Comparison of ENCODE assay signal across 9 mouse cellular contexts in genomic region chr5:134235111-134235510, GRCm38 (mm10). TPM values are rescaled to one million over a fixed set of nuclear protein-coding genes. Genes with fewer than 3 reads are reported as not detected.
DNase-seq lines count a peak whose midpoint lies in the region; ATAC-seq lines count a peak whose summit lies in the region.
"Had no signal": no experiment of that assay in that cellular context is flagged by ENCODE, and none has a peak within 500 bp of the region (broad histone marks: within the 10 kb centered on the region; RNA-seq: fewer than 3 reads in every experiment).

No protein-coding gene starts in this region.

- H3K4me3 ChIP-seq in midbrain, embryonic 10.5 days: no peak overlapping the region
- no peak overlapping the region for H3K4me3 ChIP-seq in midbrain, embryonic 11.5 days (ENCODE audit: low read depth, low read length)
- H3K4me3 ChIP-seq in hindbrain, embryonic 11.5 days (ENCODE audit: low read depth, low read length): no peak overlapping the region
- no peak overlapping the region for H3K4me3 ChIP-seq in limb, embryonic 11.5 days (ENCODE audit: low read depth, low read length)
- H3K4me3 ChIP-seq in stomach, embryonic 16.5 days (replicated peaks; ENCODE audit: low read length): no peak overlapping the region
- H3K4me3 ChIP-seq: liver, embryonic 15.5 days had no signal

- H3K36me3 ChIP-seq in midbrain, embryonic 10.5 days: peaks cover 50% of the 10 kb centered on the region
- H3K36me3 ChIP-seq in midbrain, embryonic 11.5 days (ENCODE audit: control insufficient read depth, insufficient read depth, low read length): peaks cover 23% of the 10 kb centered on the region
- H3K36me3 ChIP-seq in hindbrain, embryonic 11.5 days (ENCODE audit: control insufficient read depth, insufficient read depth, low read length): peaks cover 19% of the 10 kb centered on the region
- peaks cover 29% of the 10 kb centered on the region for H3K36me3 ChIP-seq in limb, embryonic 11.5 days (ENCODE audit: control insufficient read depth, insufficient read depth, low read length)
- H3K36me3 ChIP-seq in stomach, embryonic 16.5 days (ENCODE audit: control insufficient read depth, insufficient read depth, low read length): peaks cover 28% of the 10 kb centered on the region

- no peaks in the 10 kb centered on the region for H3K9me3 ChIP-seq in midbrain, embryonic 10.5 days (replicated peaks)
- no peaks in the 10 kb centered on the region for H3K9me3 ChIP-seq in midbrain, embryonic 11.5 days (ENCODE audit: control insufficient read depth, low read length)
- no peaks in the 10 kb centered on the region for H3K9me3 ChIP-seq in hindbrain, embryonic 11.5 days (ENCODE audit: control insufficient read depth, low read length)
- H3K9me3 ChIP-seq in limb, embryonic 11.5 days (ENCODE audit: control insufficient read depth, low read length): no peaks in the 10 kb centered on the region
- H3K9me3 ChIP-seq in stomach, embryonic 16.5 days (replicated peaks; ENCODE audit: control insufficient read depth, low read length): no peaks in the 10 kb centered on the region
- H3K9me3 ChIP-seq: liver, embryonic 15.5 days had no signal

- H3K9ac ChIP-seq in midbrain, embryonic 11.5 days (ENCODE audit: low read length): no peak overlapping the region
- H3K9ac ChIP-seq in hindbrain, embryonic 11.5 days (ENCODE audit: low read depth, low read length): no peak overlapping the region
- H3K9ac ChIP-seq in limb, embryonic 11.5 days (ENCODE audit: low read length): peak overlapping the region; percentile 18; the same call in 1 of the 2 replicates
- H3K9ac ChIP-seq in stomach, embryonic 16.5 days (ENCODE audit: low read length): no peak overlapping the region
- H3K9ac ChIP-seq: liver, embryonic 15.5 days had no signal

- DNase-seq in adrenal gland, adult 2 months: peak; percentile 41
- DNase-seq in adrenal gland, adult 18-20 months (ENCODE audit: low spot score in 2 of 2): no peak
- no peak for DNase-seq in midbrain, embryonic 10.5 days (ENCODE audit: low spot score)
- DNase-seq in midbrain, embryonic 11.5 days (ENCODE audit: low spot score, missing footprints): no peak
- peak; percentile 36 for DNase-seq in hindbrain, embryonic 11.5 days (ENCODE audit: low spot score)
- DNase-seq in limb, embryonic 11.5 days (ENCODE audit: low spot score): peak; percentile 49

- 62% methylated on average over 6 of the region's 6 CpGs for WGBS in midbrain, embryonic 10.5 days
- 56% methylated on average over 6 of the region's 6 CpGs for WGBS in midbrain, embryonic 11.5 days
- 63% methylated on average over 6 of the region's 6 CpGs for WGBS in hindbrain, embryonic 11.5 days
- WGBS in limb, embryonic 11.5 days: 34% methylated on average over 6 of the region's 6 CpGs
- 22% methylated on average over 6 of the region's 6 CpGs for WGBS in stomach, embryonic 16.5 days

- H3K4me2 ChIP-seq in midbrain, embryonic 11.5 days: no peak overlapping the region
- H3K4me2 ChIP-seq in hindbrain, embryonic 11.5 days (replicated peaks; ENCODE audit: low read depth, low read length): no peak overlapping the region
- no peak overlapping the region for H3K4me2 ChIP-seq in limb, embryonic 11.5 days (ENCODE audit: low read depth, severe bottlenecking)
- H3K4me2 ChIP-seq in stomach, embryonic 16.5 days (ENCODE audit: low read depth, low read length): no peak overlapping the region
- H3K4me2 ChIP-seq: liver, embryonic 15.5 days had no signal

- H3K27me3 ChIP-seq in midbrain, embryonic 10.5 days (ENCODE audit: low read depth, poor library complexity, severe bottlenecking): no peaks in the 10 kb centered on the region
- H3K27me3 ChIP-seq in midbrain, embryonic 11.5 days (ENCODE audit: control insufficient read depth, insufficient read depth, low read length): no peaks in the 10 kb centered on the region
- no peaks in the 10 kb centered on the region for H3K27me3 ChIP-seq in hindbrain, embryonic 11.5 days (ENCODE audit: control insufficient read depth, insufficient read depth, low read length)
- no peaks in the 10 kb centered on the region for H3K27me3 ChIP-seq in limb, embryonic 11.5 days (ENCODE audit: control insufficient read depth, insufficient read depth, low read length)
- no peaks in the 10 kb centered on the region for H3K27me3 ChIP-seq in stomach, embryonic 16.5 days (ENCODE audit: control insufficient read depth, insufficient read depth, low read length)
- H3K27me3 ChIP-seq: liver, embryonic 15.5 days had no signal

- H3K4me1 ChIP-seq in midbrain, embryonic 10.5 days: peaks cover 57% of the 10 kb centered on the region
- H3K4me1 ChIP-seq in midbrain, embryonic 11.5 days (ENCODE audit: control insufficient read depth, insufficient read depth, low read length): peaks cover 20% of the 10 kb centered on the region
- H3K4me1 ChIP-seq in hindbrain, embryonic 11.5 days (replicated peaks; ENCODE audit: control insufficient read depth, insufficient read depth, low read length): 0 out of 2 replicates have a peak, but pooled peaks cover 2% of the 10 kb centered on the region
- peaks cover 20% of the 10 kb centered on the region for H3K4me1 ChIP-seq in limb, embryonic 11.5 days (ENCODE audit: control insufficient read depth, insufficient read depth, low read length)
- H3K4me1 ChIP-seq in stomach, embryonic 16.5 days (ENCODE audit: control insufficient read depth, insufficient read depth, low read length): peaks cover 29% of the 10 kb centered on the region

- no peak for ATAC-seq in midbrain, embryonic 11.5 days (ENCODE audit: low FRiP score)
- ATAC-seq in hindbrain, embryonic 11.5 days (ENCODE audit: low FRiP score): no peak
- no peak for ATAC-seq in limb, embryonic 11.5 days (ENCODE audit: insufficient number of reproducible peaks, low FRiP score, low TSS enrichment, low read depth)
- ATAC-seq in stomach, embryonic 16.5 days (ENCODE audit: insufficient read depth, low FRiP score): 0 out of 2 replicates have a peak, but pooled peaks have one; percentile 2
- ATAC-seq in megakaryocyte, adult 5-6 weeks (ENCODE audit: poor library complexity, severe bottlenecking): no peak

- H3K27ac ChIP-seq in midbrain, embryonic 10.5 days (replicated peaks): peak overlapping the region; percentile 43
- no peak overlapping the region; the same call in 1 of the 2 replicates for H3K27ac ChIP-seq in midbrain, embryonic 11.5 days (ENCODE audit: low read depth, low read length)
- no peak overlapping the region for H3K27ac ChIP-seq in hindbrain, embryonic 11.5 days (ENCODE audit: low read depth, low read length)
- H3K27ac ChIP-seq in limb, embryonic 11.5 days (replicated peaks; ENCODE audit: low read depth, low read length): peak overlapping the region; percentile 64
- peak overlapping the region; percentile 44; the same call in 1 of the 2 replicates for H3K27ac ChIP-seq in stomach, embryonic 16.5 days (ENCODE audit: low read length)

RNA-seq across cellular contexts. Expression of gene Ncf1, which starts 5.7 kb away (rescaled TPM):
- total RNA-seq in adrenal gland, adult 2 months (2021): 1 to 10 TPM; 8.9 to 9.2 TPM
- 15.7 and 16.9 TPM in 2 replicates for polyA plus RNA-seq in adrenal gland, adult 2 months (2012; rRNA removed)
- 10 to 100 TPM; 10.0 to 12.1 TPM for total RNA-seq in adrenal gland, adult 18-20 months (2021)
- polyA plus RNA-seq in midbrain, embryonic 10.5 days (2016; fragmentation: Nextera tagmentation; extraction: Ambion mirVana): 2.6 and 2.7 TPM in 2 replicates
- 2.0 and 3.1 TPM in 2 replicates for polyA plus RNA-seq in midbrain, embryonic 11.5 days (2014; fragmentation: Nextera tagmentation; extraction: Ambion mirVana)
- 3.2 and 4.0 TPM in 2 replicates for polyA plus RNA-seq in hindbrain, embryonic 11.5 days (2014; fragmentation: Nextera tagmentation; extraction: Ambion mirVana)
- 1.8 and 2.4 TPM in 2 replicates for polyA plus RNA-seq in limb, embryonic 11.5 days (2014; fragmentation: Nextera tagmentation; extraction: Ambion mirVana)
- polyA plus RNA-seq in stomach, embryonic 16.5 days (2015; fragmentation: Nextera tagmentation; extraction: Ambion mirVana): 7.1 and 8.2 TPM in 2 replicates
- 284 and 306 TPM in 2 replicates for total RNA-seq in megakaryocyte, adult 5-6 weeks (2015)
- total RNA-seq in megakaryocyte, adult 5-6 weeks (2017): 339 and 371 TPM in 2 replicates

RNA-seq across cellular contexts. Expression of gene Gtf2ird2, which starts 51.3 kb away (rescaled TPM):
- total RNA-seq in adrenal gland, adult 2 months (2021): 10 to 100 TPM in 1 of 2 experiments, 1 to 10 TPM in 1; 8.8 to 10.7 TPM
- polyA plus RNA-seq in adrenal gland, adult 2 months (2012; rRNA removed): 5.2 and 5.3 TPM in 2 replicates
- 1 to 10 TPM; 8.1 to 8.5 TPM for total RNA-seq in adrenal gland, adult 18-20 months (2021)
- polyA plus RNA-seq in midbrain, embryonic 10.5 days (2016; fragmentation: Nextera tagmentation; extraction: Ambion mirVana): 7.1 and 8.9 TPM in 2 replicates
- polyA plus RNA-seq in midbrain, embryonic 11.5 days (2014; fragmentation: Nextera tagmentation; extraction: Ambion mirVana): 6.6 and 7.4 TPM in 2 replicates
- polyA plus RNA-seq in hindbrain, embryonic 11.5 days (2014; fragmentation: Nextera tagmentation; extraction: Ambion mirVana): 7.1 and 8.2 TPM in 2 replicates
- 6.6 and 7.9 TPM in 2 replicates for polyA plus RNA-seq in limb, embryonic 11.5 days (2014; fragmentation: Nextera tagmentation; extraction: Ambion mirVana)
- polyA plus RNA-seq in stomach, embryonic 16.5 days (2015; fragmentation: Nextera tagmentation; extraction: Ambion mirVana): 7.1 and 8.1 TPM in 2 replicates
- total RNA-seq in megakaryocyte, adult 5-6 weeks (2015): 2.7 and 4.4 TPM in 2 replicates
- total RNA-seq in megakaryocyte, adult 5-6 weeks (2017): 2.5 and 3.2 TPM in 2 replicates

RNA-seq across cellular contexts. Expression of gene Rcc1l, which starts 58.5 kb away (rescaled TPM):
- 10 to 100 TPM; 20.8 to 32.3 TPM for total RNA-seq in adrenal gland, adult 2 months (2021)
- 23.8 and 25.2 TPM in 2 replicates for polyA plus RNA-seq in adrenal gland, adult 2 months (2012; rRNA removed)
- 10 to 100 TPM; 28.2 to 34.7 TPM for total RNA-seq in adrenal gland, adult 18-20 months (2021)
- polyA plus RNA-seq in midbrain, embryonic 10.5 days (2016; fragmentation: Nextera tagmentation; extraction: Ambion mirVana): 35.9 and 38.0 TPM in 2 replicates
- 24.5 and 27.5 TPM in 2 replicates for polyA plus RNA-seq in midbrain, embryonic 11.5 days (2014; fragmentation: Nextera tagmentation; extraction: Ambion mirVana)
- polyA plus RNA-seq in hindbrain, embryonic 11.5 days (2014; fragmentation: Nextera tagmentation; extraction: Ambion mirVana): 21.8 and 22.8 TPM in 2 replicates
- 32.7 and 35.8 TPM in 2 replicates for polyA plus RNA-seq in limb, embryonic 11.5 days (2014; fragmentation: Nextera tagmentation; extraction: Ambion mirVana)
- polyA plus RNA-seq in stomach, embryonic 16.5 days (2015; fragmentation: Nextera tagmentation; extraction: Ambion mirVana): 20.7 and 25.6 TPM in 2 replicates
- total RNA-seq in megakaryocyte, adult 5-6 weeks (2015): 2.9 and 3.4 TPM in 2 replicates
- 1.8 and 2.1 TPM in 2 replicates for total RNA-seq in megakaryocyte, adult 5-6 weeks (2017)

Comparison
In these comparisons a context has a peak if more than half of its experiments do, and no peak if none do; other contexts are left out.
1. DNase-seq: peak in adrenal gland, adult 2 months (single experiment), hindbrain, embryonic 11.5 days (single experiment) and limb, embryonic 11.5 days (single experiment); none in adrenal gland, adult 18-20 months (0 of 2), midbrain, embryonic 10.5 days (single experiment) and midbrain, embryonic 11.5 days (single experiment).
2. H3K27ac ChIP-seq: peak in midbrain, embryonic 10.5 days (single experiment), limb, embryonic 11.5 days (single experiment) and stomach, embryonic 16.5 days (single experiment); none in midbrain, embryonic 11.5 days (single experiment) and hindbrain, embryonic 11.5 days (single experiment).